Mouse (Mus musculus): ENCODE data around the gene Clip2.

Clip2 gene

DNA sequence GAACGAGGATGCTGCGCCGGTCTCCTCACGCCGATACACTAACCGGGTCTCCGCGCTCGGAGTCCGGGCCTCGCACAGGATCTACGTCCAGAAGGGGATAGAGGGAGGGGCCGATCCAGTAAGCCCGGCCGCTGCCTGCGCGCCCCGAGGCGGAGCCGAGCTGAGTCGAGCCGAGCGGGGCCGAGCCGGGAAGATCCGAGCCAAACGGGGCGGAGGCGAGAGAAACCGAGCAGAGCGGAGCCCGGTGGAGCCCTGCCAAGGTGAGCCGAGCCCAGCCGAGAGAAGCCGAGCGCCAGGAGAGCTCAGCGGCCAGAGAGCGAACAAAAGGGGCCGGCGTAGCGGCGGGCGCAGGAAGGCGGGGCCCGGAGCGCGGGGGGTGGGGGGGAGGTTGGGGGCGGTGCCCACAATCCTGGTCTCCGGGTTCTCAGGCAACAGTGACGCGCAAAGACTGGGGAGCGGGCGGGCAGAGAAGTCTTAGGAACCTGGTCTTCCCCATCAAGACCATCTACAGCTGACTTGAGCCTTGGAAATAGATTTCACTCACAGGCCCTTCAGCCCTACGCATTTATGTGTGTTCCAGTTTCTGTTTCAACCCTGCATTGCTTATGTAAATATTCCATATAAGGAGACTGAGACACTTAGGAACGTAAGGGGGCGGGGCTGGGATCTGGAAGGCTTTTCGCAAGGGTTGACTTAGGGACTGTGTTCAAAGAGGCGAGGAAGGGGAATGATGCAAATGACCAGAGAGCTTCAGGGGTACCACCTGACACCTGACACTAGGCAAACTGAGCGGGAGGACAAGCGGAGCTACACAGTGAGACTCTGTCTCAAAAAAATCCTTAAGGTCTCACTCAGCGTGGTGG is at the start of gene Clip2:
Gene Clip2, minus strand, starts transcription at position 325 of the 863 bp plus-strand sequence.
- Histone ChIP-seq H3K36me3 (ENCODE audit: control insufficient read depth, insufficient read depth, low read length, poor library complexity, severe bottlenecking) (no peaks in the 10 kb centered on the region), H3K27me3 (ENCODE audit: control insufficient read depth, insufficient read depth, low read length, poor library complexity, severe bottlenecking) (no peaks in the 10 kb centered on the region)
- peak; percentile 91 for DNase-seq (ENCODE audit: low read depth, low spot score)

GRCm38 (mm10) chr5:134597711-134598110 is 45.5 kb upstream of the Clip2 start:
- DNase-seq (ENCODE audit: low read depth, low spot score), result no peak
- Histone ChIP-seq H3K27me3 (ENCODE audit: control insufficient read depth, insufficient read depth, low read length, poor library complexity, severe bottlenecking) (no peaks in the 10 kb centered on the region), H3K36me3 (ENCODE audit: control insufficient read depth, insufficient read depth, low read length, poor library complexity, severe bottlenecking) (peaks cover 17% of the 10 kb centered on the region)

- Histone ChIP-seq H3K27me3 (ENCODE audit: control insufficient read depth, insufficient read depth, low read length, poor library complexity, severe bottlenecking) (no peaks in the 10 kb centered on the region), H3K36me3 (ENCODE audit: control insufficient read depth, insufficient read depth, low read length, poor library complexity, severe bottlenecking) (peaks cover 15% of the 10 kb centered on the region)
- DNase-seq (ENCODE audit: low read depth, low spot score), result no peak
Observed at GRCm38 (mm10) chr5:134593093-134593492, 40.9 kb upstream of the Clip2 start.

- Histone ChIP-seq H3K36me3 (ENCODE audit: control insufficient read depth, insufficient read depth, low read length, poor library complexity, severe bottlenecking) (peaks cover 18% of the 10 kb centered on the region), H3K27me3 (ENCODE audit: control insufficient read depth, insufficient read depth, low read length, poor library complexity, severe bottlenecking) (no peaks in the 10 kb centered on the region)
- no peak for DNase-seq (ENCODE audit: low read depth, low spot score)
Observed at GRCm38 (mm10) chr5:134592026-134592581, 39.9 kb upstream of the Clip2 start.

DNA sequence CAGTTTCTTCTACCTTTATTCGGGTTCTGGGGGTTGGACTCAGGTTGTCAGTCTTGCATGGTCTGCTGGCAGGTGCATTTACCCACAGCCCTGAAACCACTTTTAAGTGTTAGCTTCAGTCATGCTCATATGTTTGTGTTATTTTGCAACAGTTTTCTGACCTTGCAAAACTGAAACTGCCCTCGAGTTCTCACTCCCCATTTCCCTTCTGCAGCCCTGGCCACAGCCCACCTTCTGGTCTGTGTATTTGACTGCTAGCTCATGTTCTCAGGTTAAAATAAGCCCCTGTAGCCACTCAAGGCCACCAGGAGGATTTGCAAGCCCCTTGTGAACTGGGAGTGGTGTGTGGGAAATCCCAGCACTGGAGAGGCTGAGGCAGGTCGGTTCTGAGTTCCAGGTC is 37.7 kb upstream of the Clip2 start:
- no peak for DNase-seq (ENCODE audit: low read depth, low spot score)
- no peaks in the 10 kb centered on the region for H3K27me3 ChIP-seq (ENCODE audit: control insufficient read depth, insufficient read depth, low read length, poor library complexity, severe bottlenecking)
- peaks cover 14% of the 10 kb centered on the region for H3K36me3 ChIP-seq (ENCODE audit: control insufficient read depth, insufficient read depth, low read length, poor library complexity, severe bottlenecking)

- Histone ChIP-seq H3K27me3 (ENCODE audit: control insufficient read depth, insufficient read depth, low read length, poor library complexity, severe bottlenecking) (no peaks in the 10 kb centered on the region), H3K36me3 (ENCODE audit: control insufficient read depth, insufficient read depth, low read length, poor library complexity, severe bottlenecking) (0 out of 2 replicates have a peak, but pooled peaks cover 10% of the 10 kb centered on the region)
- DNase-seq (ENCODE audit: low read depth, low spot score), result peak; percentile 77
Observed at GRCm38 (mm10) chr5:134584798-134585197, 32.6 kb upstream of the Clip2 start.

DNA sequence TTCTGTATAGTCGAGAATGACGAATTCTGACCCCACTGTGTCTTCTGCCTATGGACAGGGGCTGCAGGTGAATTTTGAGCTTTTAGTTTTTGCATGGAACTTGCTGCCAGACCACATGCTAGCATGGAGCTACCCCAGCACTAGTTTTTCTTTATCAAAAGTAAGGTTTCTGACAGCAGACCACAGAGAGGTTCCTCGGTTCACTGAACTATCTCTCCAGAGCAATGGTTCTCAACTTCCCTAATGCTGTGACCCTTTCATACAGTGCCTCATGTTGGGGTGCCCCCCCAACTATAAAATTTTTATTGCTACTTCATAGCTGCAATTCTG is 31.6 kb upstream of the Clip2 start:
- Histone ChIP-seq H3K27me3 (ENCODE audit: control insufficient read depth, insufficient read depth, low read length, poor library complexity, severe bottlenecking) (no peaks in the 10 kb centered on the region), H3K36me3 (ENCODE audit: control insufficient read depth, insufficient read depth, low read length, poor library complexity, severe bottlenecking) (0 out of 2 replicates have a peak, but pooled peaks cover 6% of the 10 kb centered on the region)
- DNase-seq (ENCODE audit: low read depth, low spot score), result peak; percentile 67

- Histone ChIP-seq H3K27me3 (ENCODE audit: control insufficient read depth, insufficient read depth, low read length, poor library complexity, severe bottlenecking) (no peaks in the 10 kb centered on the region), H3K36me3 (ENCODE audit: control insufficient read depth, insufficient read depth, low read length, poor library complexity, severe bottlenecking) (0 out of 2 replicates have a peak, but pooled peaks cover 4% of the 10 kb centered on the region)
- peak; percentile 35 for DNase-seq (ENCODE audit: low read depth, low spot score)
Observed at GRCm38 (mm10) chr5:134583006-134583883, 31.0 kb upstream of the Clip2 start.

DNA sequence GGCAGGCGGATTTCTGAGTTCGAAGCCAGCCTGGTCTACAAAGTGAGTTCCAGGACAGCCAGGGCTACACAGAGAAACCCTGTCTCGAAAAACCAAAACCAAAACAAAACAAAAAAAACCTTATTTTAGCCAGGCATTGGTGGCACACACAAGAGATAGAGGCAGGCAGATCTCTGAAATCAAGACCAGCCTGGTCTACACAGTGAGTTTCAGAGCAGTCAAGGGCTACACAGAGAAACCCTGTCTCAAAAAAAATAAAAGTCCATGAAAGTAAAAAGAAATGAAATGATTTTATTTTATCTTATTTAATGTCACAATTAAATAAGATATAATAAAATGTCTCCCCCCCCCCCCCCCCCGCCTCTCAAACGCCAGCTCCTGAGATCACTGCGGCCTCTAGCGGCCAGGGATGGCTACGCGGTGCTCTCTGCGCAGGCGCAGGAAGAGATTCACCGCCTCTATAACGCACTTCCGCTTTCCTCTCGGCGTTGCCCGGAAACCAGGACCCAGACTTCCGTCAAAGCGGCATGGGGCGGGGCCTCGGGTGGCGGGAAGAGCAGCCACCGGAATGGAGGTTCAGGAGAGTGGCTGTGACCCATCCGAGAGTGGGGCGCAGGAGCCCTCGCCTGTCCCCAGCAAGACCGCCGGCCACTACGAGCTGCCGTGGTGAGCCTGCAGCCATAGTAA is 30.1 kb upstream of the Clip2 start:
- H3K27me3 ChIP-seq (ENCODE audit: control insufficient read depth, insufficient read depth, low read length, poor library complexity, severe bottlenecking), result no peaks in the 10 kb centered on the region
- peak; percentile 98 for DNase-seq (ENCODE audit: low read depth, low spot score)
- 0 out of 2 replicates have a peak, but pooled peaks cover 2% of the 10 kb centered on the region for H3K36me3 ChIP-seq (ENCODE audit: control insufficient read depth, insufficient read depth, low read length, poor library complexity, severe bottlenecking)

DNA sequence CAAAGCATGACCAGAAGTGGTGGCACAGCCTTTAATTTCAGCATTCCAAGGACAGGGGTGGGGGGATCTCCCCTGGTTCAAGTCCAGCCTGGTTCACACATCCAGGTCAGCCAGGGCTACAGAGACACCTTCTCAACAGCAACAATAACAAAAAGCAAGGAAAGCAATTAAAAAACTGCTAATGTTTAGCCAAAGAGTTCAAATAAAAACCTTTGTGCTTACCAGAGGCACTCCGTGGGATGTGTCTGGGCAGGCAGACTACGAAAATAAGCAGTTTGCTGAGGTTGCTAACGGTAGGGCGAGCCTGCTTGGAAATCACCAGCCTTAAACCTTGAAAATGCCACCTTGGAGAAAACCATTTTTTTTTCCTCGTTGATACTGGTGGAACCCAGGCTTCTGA is 28.9 kb upstream of the Clip2 start, which contains the start of gene Rfc2:
Gene Rfc2, plus strand, starts transcription at position 221 of the 400 bp plus-strand sequence.
- H3K36me3 ChIP-seq (ENCODE audit: control insufficient read depth, insufficient read depth, low read length, poor library complexity, severe bottlenecking), result no peaks in the 10 kb centered on the region
- no peak for DNase-seq (ENCODE audit: low read depth, low spot score)
- H3K27me3 ChIP-seq (ENCODE audit: control insufficient read depth, insufficient read depth, low read length, poor library complexity, severe bottlenecking), result no peaks in the 10 kb centered on the region

DNA sequence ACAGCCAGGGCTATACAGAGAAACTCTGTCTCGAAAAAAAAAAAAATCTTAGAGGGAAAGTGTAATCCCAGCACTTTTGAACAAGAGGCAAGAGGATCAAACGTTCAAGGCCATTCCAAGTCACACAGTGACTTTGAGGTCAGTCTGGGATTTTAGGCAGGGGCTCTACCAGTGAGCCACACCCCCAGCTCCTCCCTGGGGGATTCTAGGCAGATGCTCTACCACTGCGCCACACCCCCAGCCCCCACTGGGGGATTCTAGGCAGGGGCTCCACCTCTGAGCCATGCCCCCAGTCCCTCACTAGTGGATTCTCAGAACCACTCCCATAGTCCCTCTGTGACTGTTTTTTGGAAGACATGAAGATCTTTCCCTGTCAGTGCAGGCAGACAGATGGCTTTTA is 26.9 kb upstream of the Clip2 start:
- no peaks in the 10 kb centered on the region for H3K36me3 ChIP-seq (ENCODE audit: control insufficient read depth, insufficient read depth, low read length, poor library complexity, severe bottlenecking)
- H3K27me3 ChIP-seq (ENCODE audit: control insufficient read depth, insufficient read depth, low read length, poor library complexity, severe bottlenecking), result no peaks in the 10 kb centered on the region
- DNase-seq (ENCODE audit: low read depth, low spot score), result no peak

- H3K27me3 ChIP-seq (ENCODE audit: control insufficient read depth, insufficient read depth, low read length, poor library complexity, severe bottlenecking), result no peaks in the 10 kb centered on the region
- H3K36me3 ChIP-seq (ENCODE audit: control insufficient read depth, insufficient read depth, low read length, poor library complexity, severe bottlenecking), result no peaks in the 10 kb centered on the region
- DNase-seq (ENCODE audit: low read depth, low spot score), result no peak
Observed at GRCm38 (mm10) chr5:134577534-134577933, 25.3 kb upstream of the Clip2 start.

- Histone ChIP-seq H3K27me3 (ENCODE audit: control insufficient read depth, insufficient read depth, low read length, poor library complexity, severe bottlenecking) (no peaks in the 10 kb centered on the region), H3K36me3 (ENCODE audit: control insufficient read depth, insufficient read depth, low read length, poor library complexity, severe bottlenecking) (no peaks in the 10 kb centered on the region)
- no peak for DNase-seq (ENCODE audit: low read depth, low spot score)
Observed at GRCm38 (mm10) chr5:134576517-134577220, 24.4 kb upstream of the Clip2 start.

GRCm38 (mm10) chr5:134575833-134576232 is 23.6 kb upstream of the Clip2 start:
- no peak for DNase-seq (ENCODE audit: low read depth, low spot score)
- no peaks in the 10 kb centered on the region for H3K27me3 ChIP-seq (ENCODE audit: control insufficient read depth, insufficient read depth, low read length, poor library complexity, severe bottlenecking)
- H3K36me3 ChIP-seq (ENCODE audit: control insufficient read depth, insufficient read depth, low read length, poor library complexity, severe bottlenecking), result no peaks in the 10 kb centered on the region
